Mouse (Mus musculus) kidney, adult 2 months (tissue): Measurements from ENCODE around the gene Rgs11.

ENCODE experiments used
- CTCF ChIP-seq: fragments of 200-500 bp; conservative IDR thresholded peaks from 2 replicates; pipeline ENCODE4 v1.5.1; 2011; ENCODE audit warnings: low read depth, mild to moderate bottlenecking, control low read depth, low read length, moderate library complexity, mixed read lengths; ENCODE audit not compliant: insufficient read depth, insufficient read length
- POLR2A ChIP-seq: fragments of 200-500 bp; IDR thresholded peaks from one replicate; pipeline ENCODE4 v1.6.1; 2011; ENCODE audit warnings: low read depth, low read length, control low read depth

DNA sequence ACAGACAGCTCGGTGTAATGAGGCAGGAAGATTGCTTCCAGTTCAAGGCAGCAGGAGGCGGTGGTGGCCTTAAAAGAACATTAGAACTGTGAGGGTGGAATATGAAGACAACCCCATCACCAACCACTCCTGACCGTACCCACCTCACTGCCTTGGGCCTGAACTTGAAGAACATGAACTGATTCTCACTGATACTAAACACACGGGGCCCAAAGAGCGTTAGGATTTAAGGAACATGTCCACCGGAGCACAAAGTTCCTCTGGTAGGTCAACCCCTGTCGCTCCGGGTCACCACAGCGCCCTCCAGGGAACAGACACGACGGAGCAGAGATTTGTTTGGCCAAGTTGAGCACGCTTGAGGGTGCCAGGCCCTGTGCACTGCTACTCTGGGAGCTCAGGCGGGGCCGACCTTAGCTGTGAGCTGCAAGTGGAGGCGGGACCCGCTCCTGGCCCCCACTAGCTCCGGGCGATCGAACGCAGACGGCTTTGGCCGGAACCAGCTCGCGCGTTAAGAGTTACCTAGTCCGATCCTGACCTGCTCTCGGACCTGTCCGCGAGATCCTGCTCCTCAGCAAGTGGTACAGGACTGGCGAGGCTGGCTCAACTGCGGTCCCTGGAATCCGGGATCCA is 40.8 kb downstream of the Rgs11 start:
- peak; percentile 49 for TF ChIP-seq CTCF
- peak; percentile 29 for TF ChIP-seq POLR2A
